Mouse (Mus musculus) right cerebral cortex, postnatal 4 days (tissue): ENCODE measurements at regions not wholly inside any gene's neighbourhood (a gene's known extent, or its start where the extent isn't known, plus 50 kb on each side); places are given as distances from the start of the nearest gene placed in this dataset.
A peak's percentile ranks its signal among the peaks of the same experiment; 100 is the strongest.

Experiments
- DNase-seq: peaks from one replicate; pipeline ENCODE4 v3.0.0-alpha.2; 2022

DNA sequence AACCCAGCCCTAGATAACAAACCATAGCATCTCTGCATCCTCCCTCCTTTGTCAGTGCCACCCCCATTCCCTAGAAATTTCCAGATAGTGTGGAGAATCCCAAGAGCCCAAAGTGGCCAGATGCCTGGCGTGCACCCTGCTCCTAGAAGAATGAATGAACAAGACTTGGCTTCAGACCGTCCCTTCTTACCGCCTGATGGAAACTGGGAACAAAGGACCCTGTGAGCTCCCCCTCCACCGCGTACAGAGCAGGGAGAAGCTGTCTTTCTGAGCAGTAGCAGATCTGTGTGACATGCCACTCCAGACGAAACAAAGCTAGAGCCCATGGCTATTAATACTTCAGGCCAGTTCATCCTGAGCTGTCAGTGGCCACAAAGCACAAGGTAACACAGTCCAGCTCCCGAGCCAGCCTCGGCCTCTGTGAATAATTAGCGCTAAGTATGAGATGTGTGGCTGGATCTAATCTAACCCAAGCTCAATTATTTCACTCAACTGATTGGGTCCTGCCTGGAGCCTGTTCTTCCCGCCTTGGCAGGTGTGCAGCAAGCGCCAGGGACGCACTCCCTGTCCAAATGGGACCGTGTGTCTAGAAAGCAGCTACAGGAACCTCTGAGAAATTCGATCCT is 111.6 kb downstream of the Cxcl12 start:
- peak; percentile 12 for DNase-seq

DNA sequence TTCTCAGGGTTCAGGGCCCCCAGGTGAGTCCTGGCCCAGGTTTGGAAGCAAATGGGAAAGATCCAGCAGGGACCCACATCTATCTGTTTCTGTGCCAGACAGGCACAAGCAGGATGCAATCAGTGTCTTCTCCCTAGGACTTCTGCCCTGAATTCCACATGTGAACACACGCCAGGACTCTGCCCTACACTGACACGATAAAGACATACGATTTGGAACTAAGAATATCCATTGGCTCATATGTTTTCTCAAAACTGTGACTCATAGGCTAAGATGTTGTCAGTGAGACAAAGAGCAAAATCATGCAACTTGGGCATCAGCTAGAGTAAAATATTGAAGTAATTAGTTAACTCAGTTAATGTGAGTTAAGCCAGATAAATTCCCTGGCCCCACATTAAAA is 112.6 kb downstream of the Cxcl12 start:
- no peak for DNase-seq

DNA sequence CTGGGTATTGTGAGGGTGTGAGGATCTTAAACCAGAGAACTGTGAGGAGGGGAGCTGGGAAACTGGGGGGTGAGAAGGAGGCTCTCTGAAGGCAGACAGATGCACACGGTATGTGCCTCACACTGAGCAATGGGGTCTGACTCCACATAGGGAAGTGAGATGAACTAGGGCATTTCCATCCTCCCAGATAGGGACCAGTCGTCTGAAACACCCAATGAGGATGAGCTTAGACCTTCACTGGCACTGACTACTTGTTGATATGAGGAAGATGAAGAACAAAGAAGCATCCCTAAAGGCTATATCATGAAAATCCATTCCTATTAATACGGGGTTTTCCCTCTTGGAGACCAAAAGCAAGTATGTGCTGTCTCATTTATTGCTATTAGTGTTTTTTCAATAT is 115.3 kb downstream of the Cxcl12 start:
- no peak for DNase-seq

DNA sequence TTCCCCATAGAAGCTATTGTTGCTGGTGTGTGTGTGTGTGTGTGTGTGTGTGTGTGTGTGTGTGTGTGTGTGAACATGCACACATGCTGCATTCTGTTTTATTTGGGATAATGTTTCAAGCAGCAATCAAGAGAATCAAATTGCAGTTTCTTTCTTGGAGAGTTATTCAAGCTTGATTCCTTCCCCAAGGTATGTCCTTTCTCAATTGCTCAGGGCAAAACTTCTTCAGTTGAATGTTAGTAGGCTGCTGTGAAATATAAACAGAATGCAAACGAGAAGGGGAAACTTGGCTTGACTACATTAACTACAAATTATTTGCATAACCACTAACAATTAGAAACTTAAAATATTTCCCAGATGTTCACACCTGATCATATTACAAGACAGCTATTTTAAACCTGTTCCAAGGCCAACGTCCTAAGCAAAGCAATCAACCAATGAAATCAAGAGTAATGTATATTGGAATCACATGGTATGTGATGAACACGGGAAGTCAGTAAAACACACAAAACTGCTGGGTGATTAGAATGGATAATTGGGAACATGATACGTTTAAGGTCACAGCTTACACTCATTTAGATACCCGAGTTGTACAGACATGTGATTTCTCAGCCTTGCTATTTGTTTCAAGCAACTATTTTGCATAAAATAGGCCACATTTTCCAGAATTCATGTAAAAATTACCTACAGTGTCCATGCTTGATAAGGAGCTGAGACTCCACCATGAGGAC is 116.2 kb downstream of the Cxcl12 start:
- DNase-seq = no peak

DNA sequence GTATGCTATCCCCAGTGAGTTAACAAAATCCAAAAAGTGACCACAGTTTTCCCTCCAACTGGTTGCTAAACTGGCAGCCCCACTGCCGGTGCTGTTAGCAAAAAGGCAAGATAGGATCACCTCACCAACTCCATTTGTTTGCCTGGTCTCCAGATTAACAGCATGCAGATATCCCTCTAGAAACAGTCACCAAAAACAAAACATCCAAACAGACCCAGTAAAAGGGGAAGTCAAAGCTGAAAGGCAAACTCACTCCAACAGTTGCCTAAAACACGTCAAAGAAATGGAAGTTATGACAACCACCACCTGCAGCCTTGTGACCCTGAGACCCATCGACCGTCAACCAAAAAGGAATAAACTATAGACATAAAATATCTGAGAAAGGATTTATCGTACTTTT is 119.1 kb downstream of the Cxcl12 start:
- DNase-seq = no peak

DNA sequence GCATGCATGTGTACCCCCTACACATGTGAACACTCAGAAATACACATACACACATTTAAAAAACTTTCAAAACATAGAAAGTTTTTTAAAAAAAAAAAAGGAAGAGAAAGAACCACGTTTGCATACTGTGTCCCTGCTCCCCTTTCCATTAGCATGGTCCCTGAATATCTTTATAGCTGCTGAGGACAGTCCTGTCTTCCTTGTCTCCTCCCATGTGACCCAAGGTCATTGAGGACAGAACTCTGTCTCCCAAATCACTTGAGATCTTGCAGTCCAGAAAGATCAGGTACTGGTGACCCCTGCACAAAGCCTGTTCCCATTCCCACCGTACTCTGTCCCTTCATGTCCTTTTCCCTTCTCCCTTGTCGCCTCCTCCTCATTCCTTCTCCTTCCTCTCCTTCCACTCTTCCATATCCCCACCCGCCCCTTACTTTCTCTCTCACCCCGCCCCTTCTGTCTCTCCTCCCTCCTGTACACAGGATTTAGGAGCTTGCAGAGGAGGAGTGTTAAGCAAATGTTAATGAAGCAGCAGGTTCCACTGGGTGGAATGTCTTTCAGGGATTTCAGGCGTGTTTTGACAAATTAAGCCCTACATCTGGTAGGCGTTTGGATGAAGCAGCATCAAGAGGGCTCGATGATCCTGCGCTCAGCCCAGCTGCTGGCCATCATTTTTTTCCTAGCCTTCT is 125.6 kb downstream of the Cxcl12 start:
- DNase-seq = no peak

DNA sequence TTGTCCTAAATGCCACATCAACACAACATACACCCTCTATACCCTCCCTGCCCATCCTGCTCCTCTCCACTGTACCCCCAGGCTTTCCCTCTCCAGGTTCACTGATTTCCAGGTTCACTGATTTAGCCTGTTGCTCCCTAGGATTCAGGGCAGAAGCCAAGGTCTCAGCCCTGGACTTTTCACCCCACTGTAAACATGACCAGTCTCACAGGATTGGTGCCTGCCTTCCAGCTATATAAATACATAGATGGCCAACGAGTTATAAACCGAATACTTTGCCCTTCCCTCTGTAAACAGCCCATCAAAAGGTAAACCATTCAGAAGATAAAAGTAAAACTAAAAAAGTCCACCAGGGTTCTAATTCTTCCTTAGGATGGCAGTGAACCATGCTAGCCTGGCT is 129.6 kb downstream of the Cxcl12 start:
- no peak for DNase-seq

DNA sequence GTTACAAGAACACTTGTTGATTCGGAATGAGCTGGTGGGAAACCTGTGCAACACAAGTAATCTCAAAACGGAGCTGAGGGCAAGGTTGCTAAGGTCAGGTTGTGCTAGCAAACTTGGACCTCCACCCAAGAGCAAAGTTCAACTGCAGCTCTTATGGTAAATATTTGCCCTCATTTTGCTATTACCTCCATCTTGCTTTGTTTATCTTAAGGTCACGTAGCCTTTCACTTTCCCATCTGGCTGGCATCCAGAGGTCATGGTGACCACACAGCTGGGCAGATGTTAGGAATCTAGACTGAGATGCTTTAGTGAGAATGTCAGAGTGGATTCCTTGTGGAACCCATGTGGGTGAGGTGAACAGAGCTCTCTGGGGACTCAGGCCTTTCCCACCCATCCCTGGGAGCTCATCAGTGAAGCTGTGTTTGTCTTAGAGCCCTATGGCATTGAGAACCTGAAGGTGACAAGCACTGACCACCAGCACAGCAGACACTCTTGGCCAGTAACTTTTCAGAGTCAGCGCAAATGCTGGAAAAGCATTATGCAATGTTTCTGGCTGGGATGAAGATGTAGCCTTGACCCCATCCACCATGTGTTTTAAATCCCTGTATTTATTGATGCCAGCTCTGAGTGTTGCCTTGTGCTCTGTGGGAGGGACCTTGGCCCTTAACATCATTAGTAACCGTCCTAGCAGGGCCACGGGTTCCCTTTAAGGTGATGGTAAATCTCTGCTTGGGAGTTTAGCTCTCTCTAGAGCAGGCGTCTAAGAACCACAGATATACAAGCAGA is 131.4 kb downstream of the Cxcl12 start:
- DNase-seq = no peak

DNA sequence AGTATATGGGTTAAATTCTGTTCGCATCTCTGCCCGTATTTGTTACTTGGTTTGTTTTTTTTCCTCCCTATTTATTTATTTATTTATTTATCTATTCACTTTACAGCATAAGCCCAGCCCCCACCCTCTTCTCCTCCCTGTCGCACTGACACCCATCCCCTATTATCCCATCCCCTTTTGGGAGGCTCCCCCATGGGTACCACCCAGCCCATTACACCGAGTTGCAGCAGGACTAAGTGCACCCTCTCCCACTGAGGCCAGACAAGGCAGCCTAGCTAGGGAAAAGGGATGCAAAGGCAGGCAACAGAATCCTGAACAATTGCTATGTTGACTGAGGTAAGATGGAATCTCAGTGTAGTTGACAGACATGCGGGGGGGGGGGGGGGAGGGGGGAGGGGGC is 135.0 kb downstream of the Cxcl12 start:
- no peak for DNase-seq

DNA sequence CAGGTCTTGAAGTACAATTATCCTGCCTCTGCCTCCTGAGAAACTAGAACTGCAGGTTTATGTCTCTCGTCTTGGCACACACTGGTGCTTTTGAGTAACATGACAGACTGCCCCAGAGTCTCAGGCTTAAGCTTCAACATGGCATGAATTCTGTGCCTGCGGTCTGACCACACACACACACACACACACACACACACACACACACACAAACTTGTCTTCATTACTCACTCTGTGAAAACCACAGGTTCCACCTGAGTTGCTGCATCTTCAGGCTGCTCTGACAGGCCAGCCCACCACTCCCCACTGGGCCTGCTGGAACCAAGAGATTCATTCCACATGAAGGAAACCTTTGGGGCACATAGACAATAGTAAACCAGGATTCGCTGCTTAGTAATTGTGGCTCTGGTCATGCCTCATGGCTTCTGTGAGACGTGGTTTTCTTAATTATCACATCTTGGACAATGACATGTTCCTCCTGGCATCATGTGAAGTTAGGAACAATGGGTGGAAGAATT is 137.5 kb downstream of the Cxcl12 start:
- DNase-seq = no peak

DNA sequence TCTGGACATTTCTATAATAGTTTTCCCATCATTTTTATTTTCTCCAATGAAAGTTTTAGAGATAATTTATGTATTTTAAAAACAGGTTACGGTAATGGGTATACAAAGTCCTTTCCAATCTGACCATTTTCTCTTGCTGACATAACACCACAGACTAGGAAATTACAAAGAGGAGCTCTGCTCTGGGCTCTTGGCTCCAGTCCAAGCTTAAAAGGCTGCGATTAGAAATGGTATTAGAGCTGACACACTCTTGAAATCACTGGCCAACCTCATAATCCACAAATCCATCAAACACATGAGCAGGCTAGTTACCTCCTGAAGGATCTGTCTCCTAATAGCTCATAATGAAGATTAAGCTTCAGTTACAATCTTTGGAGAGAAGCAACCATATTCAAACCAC is 140.3 kb downstream of the Cxcl12 start:
- no peak for DNase-seq

DNA sequence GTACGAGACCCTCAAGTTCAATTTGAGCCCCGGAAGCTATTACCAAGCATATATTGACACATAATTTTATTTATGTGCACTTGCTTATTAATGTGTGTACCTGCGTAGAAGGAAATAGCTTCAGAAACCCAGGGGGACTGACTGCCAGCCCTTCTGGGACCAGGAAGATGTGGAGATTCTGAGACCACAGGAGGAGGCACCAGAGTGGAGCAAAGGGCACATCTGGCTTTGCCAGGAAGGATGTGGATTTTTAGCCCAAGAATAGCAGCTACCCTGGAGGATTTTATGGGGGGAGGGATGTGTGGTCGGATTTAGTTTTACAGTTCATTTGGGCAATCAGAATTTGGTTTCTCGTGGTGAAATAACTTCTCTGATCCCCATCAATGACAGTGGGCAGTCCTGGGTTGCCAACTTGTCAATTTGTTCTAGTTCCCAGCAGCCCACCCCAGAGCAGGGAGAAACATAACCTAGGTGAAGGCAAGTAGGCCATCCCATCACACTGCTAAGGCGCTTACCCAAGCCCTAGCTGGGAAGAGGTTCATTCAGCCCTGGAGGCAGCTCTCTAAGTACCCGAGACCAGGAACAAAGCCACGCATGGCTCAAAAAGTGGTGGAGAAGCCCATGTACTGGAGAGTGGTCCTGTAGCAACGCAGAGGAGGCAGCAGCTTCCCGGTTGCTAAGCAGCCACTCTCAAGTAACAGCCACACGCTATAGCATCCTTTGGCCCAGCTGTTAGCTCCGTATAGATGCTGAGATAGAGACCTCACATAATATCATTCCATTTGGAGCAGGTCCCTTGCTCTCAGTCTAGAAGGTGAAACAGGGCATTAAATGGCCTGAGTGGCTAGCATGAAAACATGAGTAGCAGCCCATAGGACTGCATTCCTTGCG is 144.8 kb downstream of the Cxcl12 start:
- peak; percentile 28 for DNase-seq

DNA sequence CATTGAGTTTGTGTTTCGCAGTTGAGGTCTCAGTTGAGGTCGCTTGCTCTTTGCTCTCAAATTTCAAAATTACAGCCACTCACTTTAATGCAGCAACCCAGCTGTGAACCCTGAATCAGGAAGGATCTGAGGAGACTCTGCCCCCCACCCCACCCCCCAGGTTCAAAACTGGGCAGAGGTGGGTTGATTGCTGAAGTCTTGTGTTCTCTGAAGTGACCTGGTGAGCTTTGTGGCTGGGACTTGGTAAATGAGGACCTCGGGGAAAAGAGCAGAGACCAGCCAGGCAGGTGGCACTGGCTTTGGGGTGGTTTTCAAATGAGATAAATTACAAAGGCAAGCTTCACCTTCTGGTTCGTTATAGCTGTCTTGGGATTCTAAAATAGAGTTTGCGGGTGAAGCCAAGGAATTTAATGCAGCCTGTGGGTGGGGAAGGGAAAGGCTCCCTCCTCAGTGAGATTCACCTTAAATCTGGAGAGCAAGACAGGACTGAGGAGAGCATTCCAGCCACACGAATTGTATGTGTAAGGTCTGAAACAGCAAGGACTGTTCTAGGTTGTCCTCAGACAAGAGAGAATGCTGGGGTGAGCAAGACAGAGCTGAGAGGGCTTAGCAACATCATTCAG is 145.7 kb downstream of the Cxcl12 start:
- no peak for DNase-seq

DNA sequence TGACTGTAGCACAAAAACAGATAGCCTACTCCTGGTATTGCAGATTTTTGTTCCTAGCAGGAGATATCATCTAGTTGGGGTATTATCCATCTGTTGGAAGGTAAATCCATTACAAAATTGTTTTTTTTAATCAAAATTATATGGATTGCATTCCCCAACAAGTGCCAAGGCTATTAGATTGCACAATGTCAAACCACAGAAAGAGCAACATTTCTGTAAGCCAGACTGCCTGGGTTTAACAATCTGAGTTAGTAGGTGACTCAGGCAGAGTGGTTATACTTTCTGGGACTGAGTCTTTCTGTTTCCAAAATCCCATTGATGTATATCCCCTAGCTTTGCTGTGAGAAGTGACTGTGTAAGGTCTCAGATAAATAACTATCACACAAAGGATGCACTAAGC is 155.0 kb downstream of the Cxcl12 start:
- DNase-seq = no peak

DNA sequence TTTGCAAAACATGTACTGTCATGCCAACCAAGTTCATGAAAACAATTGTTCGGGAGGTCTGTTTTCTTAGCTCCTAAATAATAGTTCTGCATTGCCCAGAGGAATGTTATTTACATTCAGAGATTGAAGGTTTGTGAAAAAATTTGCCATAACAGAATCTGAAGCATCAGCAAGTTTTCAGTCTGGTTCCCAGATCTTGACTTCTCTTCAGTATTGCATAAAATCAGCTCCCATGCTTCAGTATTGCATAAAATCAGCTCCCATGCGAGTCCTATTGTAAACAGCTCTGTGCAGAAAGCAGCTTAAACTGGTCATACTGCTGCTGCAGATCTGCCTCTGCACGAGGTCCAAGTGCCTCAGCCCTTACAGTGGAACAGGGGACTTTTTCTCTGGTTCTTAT is 155.5 kb downstream of the Cxcl12 start:
- no peak for DNase-seq

DNA sequence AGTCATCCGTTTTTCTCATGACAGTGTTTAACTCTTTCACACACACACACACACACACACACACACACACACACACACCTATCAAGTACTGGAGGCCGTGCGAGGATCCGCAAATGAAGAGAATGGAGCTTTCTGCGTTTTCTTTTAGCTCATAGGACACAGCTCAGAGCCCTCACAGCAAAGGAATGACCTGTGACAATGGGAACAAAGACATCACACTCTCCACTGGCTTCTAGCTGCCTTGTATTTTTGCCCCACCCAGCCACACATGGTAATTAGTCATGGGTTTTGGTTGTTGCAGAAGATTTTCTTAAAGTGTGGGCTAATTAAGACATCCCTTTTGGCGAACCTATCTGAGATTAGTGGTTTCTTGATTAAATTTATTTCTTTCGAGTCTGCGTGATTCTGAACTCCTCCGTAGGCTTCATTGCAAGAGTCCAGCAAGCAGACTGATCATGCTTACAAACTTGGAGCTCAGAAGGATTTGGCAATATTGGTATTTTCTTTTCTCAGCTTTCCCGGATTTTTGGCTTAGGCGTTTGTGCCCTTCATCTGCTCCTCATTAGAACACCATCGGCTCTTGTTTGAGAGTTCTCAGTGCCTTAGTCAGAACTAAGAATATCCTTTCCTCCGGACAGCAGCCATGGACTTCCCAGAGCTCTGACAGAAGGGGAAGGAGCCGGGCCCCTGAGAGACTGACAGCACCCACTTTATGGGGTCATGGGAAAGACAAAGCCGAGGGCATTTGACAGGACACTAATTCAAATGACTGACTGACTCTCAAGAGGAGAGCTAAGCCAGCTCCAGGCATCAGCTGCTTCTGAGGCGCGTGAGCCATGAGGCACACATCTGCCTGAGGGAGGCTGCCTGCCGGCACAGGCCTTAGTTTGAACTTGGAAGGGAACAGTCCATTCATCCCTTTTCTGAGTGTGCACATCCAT is 158.8 kb downstream of the Cxcl12 start:
- no peak for DNase-seq

DNA sequence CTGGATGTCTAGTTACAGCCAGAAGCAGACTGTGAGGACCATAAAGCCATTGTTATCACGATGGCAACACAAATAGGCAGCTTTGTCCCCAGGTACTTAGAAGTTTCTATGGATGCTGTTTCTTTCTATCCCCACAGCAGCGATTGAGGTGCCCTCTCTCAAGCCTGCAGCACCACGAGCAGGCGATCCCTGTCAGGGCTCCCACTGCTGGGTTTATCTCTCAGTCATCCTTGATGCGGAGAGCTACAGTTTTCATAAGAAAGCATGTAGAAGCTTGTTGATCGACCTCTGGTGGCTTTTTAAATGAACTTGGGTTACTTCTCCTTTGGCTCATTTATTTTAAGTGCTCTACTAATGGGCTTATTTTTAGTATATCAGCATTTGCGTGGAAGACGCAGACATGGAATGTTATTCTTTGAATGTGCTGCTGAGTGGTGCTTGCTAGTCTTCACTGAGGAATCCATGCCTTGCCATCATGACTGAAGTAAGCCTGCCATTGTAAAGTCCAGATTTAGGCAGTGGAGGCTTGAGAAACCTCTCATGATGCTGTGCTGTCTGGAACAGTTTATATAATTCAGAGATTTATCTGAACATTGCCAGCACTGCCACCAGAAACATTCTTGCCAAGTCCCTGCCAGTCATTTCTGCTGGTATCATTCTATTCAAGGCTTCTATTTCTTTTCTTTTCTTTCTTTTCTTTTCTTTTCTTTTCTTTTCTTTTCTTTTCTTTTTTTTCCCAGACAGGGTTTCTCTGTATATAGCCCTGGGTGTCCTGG is 161.0 kb downstream of the Cxcl12 start:
- DNase-seq = no peak

DNA sequence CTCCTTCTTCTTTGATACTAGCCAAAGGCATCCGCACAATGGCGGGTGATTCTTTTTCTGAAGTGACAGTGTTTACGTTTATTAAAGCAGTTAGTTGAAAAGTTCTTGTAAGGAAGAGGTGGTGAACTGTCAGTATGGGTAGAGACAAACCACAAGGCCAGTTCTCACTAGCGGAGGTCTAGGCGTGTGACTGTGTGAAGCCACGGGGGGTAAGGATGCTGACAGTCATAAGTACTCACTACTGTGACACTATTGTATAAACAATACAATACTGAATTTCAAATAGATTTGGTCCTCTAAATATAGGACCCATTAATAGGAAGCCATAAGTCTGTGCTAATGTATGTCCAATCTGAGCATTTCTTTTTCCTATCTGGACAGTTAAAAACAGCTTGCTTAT is 161.9 kb downstream of the Cxcl12 start:
- DNase-seq = no peak

DNA sequence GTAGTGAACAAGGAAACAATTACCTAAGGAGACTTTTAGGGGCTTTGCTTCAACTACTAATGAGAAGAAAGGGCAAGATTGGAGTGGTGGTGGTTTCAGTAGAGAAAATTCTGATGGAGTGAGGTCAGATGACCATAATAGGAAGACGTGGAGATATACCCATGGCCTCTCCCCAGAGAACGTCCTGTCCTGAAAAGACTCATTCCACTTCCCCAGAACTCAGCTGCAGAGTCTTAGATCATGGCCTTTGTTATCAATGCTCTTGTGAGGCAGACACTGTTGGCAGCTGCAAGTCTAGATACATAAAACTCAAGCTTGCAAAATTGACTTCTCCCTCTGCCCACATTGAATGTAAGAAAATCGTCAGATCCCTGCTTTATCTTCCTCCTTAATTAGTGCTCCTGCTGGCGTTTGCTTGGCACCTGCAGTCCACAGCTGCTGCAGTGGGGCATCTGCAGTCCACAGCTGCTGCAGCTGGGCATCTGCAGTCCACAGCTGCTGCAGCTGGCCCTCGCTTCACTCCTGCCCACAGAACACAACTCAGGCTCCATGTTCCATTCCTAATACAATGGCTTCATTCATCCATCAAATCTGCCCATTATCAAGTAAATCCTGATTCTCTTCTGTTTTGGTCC is 162.5 kb downstream of the Cxcl12 start:
- no peak for DNase-seq
